Mouse (Mus musculus) liver, adult 2 months (tissue): Measurements from ENCODE around the gene Mttp.

Experiments
- CTCF ChIP-seq: fragments of 200-500 bp; IDR thresholded peaks from 2 replicates; pipeline ENCODE4 v1.5.1; 2011; ENCODE audit warnings: low read depth, low read length, control low read depth
- POLR2A ChIP-seq: fragments of 200-500 bp; IDR thresholded peaks from 2 replicates; pipeline ENCODE4 v1.6.1; 2011; ENCODE audit warnings: low read length, control low read depth; ENCODE audit not compliant: insufficient read depth; ENCODE audit errors: extremely low read depth

GRCm38 (mm10) chr3:138133463-138133862, 11.3 kb downstream of the Mttp start:
- TF ChIP-seq CTCF: no peak
- TF ChIP-seq POLR2A: no peak
